Mouse (Mus musculus) adrenal gland, adult 18-20 months (tissue): Measurements from ENCODE around the gene Foxj2. TPM values are rescaled to one million over a fixed set of nuclear protein-coding genes. Genes with fewer than 3 reads are reported as not detected.
A peak's percentile ranks its signal among the peaks of the same experiment; 100 is the strongest.

Experiments
- DNase-seq, 2 experiments: peaks; one replicate each; pipeline ENCODE4 v3.0.0; 2021 to 2022; ENCODE audit warnings: low spot score in 2 of 2
- total RNA-seq, 2 experiments: library from RNA; stranded (reverse); gene quantifications; 1 replicate in 1 of 2; 2 replicates in 1 of 2; pipeline ENCODE4 v1.2.3; 2021

Foxj2 gene
- total RNA-seq, 2 experiments from 2014 or later = 17.1 TPM

DNA sequence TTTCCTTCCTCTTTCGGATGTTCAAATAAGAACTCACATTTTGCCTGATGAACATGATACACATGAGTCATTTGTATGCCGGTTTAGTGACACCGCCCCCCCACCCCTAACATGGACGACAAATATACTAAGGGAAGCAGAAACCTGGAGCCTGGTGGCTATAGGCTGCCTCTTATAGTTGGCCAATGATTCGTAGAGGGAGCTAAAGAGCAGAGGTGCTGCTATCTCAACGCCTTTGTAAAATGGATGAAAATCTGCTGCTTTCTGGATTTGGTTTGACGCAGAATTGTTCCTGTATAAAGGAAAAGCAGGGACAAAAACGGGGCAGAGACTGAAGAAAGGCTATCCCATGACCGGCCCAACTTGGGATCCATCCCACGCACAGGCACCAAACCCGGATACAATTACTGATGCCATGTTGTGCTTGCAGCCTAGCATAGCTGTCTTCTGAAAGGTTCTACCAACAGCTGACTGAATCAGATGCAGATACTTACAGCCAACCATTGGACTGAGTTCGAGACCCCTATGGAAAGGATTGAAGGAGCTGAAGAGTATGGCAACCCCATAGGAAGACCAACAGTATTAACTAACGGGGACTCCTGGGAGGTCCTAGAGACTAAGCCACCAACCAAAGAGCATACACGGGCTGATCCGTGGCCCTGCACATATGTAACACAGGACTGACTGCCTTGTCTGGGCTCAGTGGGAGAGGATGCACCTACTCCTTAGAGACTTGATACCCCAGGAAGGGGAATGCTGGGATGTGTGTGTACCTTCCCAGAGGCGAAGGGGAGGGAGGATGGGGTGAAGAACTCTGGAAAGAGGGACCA, 7.7 kb upstream of the Foxj2 start:
- DNase-seq = no peak

DNA sequence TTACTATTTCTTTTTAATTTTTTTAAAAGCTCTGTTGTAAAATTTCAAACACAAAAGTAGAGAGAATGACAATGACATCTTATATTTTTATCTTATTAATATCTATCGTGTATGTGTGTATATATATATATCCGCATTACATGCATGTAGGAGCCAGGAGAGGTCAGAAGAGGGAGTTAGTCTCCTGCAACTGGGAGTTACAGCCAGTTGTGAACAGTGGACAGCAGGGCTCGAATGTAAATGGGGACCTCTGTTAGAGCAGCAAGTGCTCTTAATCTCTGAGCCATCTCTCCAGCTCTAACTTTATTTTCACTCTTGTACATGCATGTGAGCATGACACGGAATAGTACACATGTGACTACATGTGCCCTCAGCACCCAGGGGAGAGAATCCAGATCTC, 7.0 kb upstream of the Foxj2 start:
- DNase-seq = no peak

GRCm38 (mm10) chr6:122813640-122814039, 6.1 kb upstream of the Foxj2 start:
- no peak for DNase-seq

- peak; percentile 26 to 39 for DNase-seq
These were observed 521 bp downstream of the Foxj2 start for GRCm38 (mm10) chr6:122820071-122820798.

GRCm38 (mm10) chr6:122820799-122821650, 1.3 kb downstream of the Foxj2 start:
- no peak for DNase-seq

GRCm38 (mm10) chr6:122821822-122822221, 2.1 kb downstream of the Foxj2 start:
- DNase-seq = no peak

GRCm38 (mm10) chr6:122824086-122824485, 4.4 kb downstream of the Foxj2 start:
- no peak for DNase-seq

DNA sequence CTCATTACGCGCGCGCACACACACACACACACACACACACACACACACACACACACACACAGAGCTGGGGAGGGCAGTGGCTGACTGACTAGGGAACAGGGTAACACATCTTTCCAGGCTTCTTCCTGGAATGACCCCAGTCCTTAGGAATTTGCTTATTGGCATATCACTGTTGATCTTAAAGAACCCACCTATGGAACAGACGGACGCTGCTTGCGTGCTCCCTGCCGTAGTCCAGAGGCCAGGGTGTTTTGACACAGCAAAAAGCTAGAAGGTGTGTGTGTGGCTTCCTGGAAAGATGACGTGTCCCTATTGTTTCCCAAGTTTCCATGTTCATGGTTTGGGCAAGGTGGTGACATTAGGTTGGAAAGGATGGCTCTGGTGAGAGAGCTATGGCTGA, 5.5 kb downstream of the Foxj2 start:
- no peak for DNase-seq

GRCm38 (mm10) chr6:122825923-122826742, 6.4 kb downstream of the Foxj2 start:
- peak; percentile 52 to 53 for DNase-seq

- peak in 1 of 2 experiments; percentile 40 for DNase-seq
These were observed 8.4 kb downstream of the Foxj2 start for GRCm38 (mm10) chr6:122828086-122828485.

DNA sequence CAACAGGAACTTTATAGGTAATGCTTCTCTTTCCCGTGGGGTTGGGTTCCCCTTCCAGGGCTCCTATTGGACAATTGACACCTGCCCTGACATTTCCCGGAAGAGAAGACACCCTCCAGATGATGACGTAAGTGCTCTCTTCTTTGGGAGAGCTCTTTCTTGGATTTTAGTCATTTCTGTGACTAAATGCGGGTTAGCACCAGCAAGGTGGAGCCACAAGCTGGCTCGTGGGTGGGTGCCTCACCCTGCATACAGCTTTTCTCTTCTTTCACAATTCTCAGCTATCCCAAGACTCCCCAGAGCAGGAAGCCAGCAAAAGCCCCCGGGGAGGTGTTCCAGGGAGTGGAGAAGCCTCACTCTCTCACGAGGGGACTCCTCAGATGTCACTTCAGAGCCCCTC, 13.2 kb downstream of the Foxj2 start:
- no peak for DNase-seq

DNA sequence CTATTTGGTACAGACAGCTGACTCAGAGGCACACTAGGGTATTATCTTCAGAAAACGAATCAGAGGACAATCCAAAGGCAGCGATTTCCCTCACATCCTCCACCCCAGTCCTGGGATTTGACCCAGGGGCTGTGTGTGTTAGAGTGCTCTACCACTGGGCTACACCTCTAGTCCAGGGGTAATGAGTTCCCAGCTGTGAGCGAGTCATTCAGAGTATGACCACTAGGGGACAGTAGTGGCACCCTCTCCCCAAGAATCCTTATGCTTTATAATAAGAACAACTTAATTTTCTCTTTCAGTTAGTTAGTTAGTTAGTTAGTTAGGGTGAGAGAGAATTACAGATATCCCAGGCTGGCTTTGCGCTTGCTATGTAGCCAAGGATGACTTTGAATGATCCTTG, 14.7 kb downstream of the Foxj2 start:
- peak; percentile 54 to 55 for DNase-seq

DNA sequence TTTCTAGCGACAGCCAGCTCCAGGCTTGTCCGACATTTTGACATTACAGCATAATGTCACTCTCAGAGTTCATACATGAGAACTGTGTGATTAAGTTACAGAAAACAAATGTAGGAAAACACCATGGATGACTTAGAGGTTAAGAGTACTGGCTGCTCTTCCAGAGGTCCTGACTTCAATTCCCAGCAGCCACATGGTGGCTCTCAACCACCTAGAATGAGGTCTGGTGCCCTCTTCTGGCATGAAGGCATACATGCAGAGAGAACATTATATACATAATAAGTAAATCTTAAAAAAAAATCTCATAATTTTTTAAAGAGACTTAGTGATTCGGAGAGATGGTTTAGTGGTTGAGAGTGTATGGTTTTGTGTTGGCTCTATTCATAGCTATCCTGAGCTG, 17.3 kb downstream of the Foxj2 start:
- DNase-seq = no peak

GRCm38 (mm10) chr6:122837539-122837938, 17.8 kb downstream of the Foxj2 start:
- DNase-seq = no peak

DNA sequence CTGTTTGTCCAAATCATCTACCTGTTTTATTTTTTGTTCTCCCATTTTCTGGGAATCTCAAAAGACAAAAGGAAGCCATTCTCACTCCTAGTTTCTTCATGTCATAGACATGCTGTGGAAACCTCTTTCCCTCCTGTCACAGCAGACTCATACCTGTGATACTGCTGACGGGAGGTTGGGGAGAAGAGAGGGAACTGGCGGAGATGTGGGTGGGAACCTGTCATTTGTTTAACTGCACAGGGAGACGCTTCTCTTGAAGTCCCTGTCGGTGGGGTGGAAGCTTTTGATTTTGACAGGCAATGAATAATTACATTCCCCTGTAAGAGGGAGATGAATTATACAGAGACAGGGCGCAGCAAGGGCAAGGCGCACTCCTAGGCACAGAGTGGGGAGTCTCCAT, 24.0 kb downstream of the Foxj2 start:
- DNase-seq = no peak

GRCm38 (mm10) chr6:122852696-122853095, 33.0 kb downstream of the Foxj2 start:
- DNase-seq = no peak

DNA sequence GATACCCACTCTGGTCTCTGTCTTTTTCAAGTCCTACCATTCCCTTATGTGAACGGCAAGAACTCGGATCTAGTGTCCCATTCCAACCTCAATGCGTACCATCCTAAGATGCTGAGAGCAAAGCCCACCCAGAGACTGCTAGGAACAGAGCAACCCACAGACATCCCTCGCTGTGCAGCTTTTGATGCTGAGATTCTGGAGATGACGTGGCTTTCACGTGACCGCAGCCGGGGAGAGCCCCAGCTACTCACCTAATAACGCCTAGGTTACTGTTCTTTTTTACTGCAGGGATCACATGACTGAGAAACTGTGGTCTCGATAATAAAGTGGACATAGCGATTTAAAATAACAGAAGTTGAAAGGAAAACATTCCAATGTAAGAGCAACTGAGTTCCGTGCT, 34.8 kb downstream of the Foxj2 start:
- no peak for DNase-seq

DNA sequence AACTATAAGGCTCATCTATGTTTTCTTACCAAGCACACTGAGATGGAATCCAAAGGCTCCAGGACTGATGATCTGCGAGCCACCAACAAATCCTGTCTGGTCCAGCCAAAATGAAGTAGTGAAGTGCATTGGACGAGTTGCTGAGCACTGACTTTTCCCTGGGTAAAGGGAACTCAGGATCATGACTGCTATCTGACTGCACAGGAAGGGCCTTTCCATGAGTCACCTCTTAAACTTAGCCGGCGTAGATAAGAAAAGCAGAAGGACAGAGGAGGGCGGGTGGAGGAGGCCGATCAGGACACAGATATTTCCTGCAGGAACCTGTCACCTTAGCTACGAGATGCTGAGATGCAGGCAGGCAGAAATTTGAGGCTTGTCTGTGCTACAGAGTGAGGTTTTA, 36.2 kb downstream of the Foxj2 start, which contains the start of gene C3ar1:
TSS of gene C3ar1 (minus strand) at position 207 of the 400 bp plus-strand sequence.
- DNase-seq = peak in 1 of 2 experiments; percentile 10

GRCm38 (mm10) chr6:122862434-122862833, 42.7 kb downstream of the Foxj2 start:
- no peak for DNase-seq

DNA sequence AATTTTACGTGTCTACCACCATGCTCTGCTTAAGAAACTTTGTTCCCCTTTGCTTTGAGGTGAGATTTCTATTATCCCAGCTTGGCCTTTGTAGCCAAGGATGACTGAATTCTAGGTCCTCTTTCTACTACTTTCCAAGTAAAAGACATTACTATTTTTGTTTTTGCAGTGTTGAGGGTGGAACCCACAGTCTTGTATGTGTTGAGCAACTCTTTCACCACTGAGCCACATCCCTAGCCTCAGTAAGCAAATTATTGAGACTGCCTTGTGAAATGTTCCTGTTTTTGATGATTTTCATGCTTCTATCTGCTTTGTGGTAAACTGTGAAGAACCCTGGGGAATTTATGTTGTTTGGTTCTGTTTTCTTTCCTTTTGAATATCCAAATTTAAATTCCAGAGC, 43.2 kb downstream of the Foxj2 start:
- no peak for DNase-seq

DNA sequence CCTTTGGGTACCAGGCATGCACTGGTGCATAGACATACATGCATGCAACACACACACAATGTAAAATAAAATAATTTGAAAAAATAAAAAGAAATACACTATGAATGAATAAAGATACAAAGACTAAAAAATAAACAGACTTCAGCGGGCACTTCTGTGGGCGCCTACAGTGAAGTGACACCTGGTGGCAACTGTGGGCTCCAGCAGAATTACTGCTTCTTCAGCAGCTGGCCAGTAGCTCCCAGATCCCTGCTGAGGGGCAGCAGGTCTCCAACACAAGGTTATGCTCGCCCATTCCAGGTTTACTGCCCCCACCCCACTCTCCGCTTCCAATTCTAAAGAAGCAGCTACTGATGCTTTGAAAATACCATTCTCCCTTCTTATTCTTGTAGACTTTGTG, 48.2 kb downstream of the Foxj2 start:
- DNase-seq = no peak
